Mouse (Mus musculus): Measurements from ENCODE around the gene Ldb2. TPM values are rescaled to one million over a fixed set of nuclear protein-coding genes. Genes with fewer than 3 reads are reported as not detected.

The Ldb2 gene
- total RNA-seq, 2 experiments from 2014 or later, result not detected

DNA sequence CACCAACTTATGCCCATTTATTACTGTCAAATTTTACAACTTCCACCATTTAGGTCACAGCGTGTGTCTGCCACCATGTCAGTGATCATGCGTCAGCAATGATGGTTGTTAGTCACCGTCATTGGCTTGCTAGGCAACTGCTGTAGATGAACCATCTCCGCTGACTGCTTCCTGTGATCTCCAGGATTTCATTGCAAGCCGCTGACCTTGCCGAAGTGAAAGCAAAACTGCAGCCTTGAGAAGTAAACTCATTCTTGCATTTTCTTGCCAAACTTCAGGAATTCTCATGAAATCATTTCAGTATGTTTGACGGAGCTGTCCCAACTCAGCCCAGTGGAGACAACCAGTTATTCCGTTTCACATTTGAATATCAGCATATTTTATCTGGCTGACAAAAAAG is 247.4 kb downstream of the Ldb2 start:
- ATAC-seq (ENCODE audit: poor library complexity, severe bottlenecking), result no peak

DNA sequence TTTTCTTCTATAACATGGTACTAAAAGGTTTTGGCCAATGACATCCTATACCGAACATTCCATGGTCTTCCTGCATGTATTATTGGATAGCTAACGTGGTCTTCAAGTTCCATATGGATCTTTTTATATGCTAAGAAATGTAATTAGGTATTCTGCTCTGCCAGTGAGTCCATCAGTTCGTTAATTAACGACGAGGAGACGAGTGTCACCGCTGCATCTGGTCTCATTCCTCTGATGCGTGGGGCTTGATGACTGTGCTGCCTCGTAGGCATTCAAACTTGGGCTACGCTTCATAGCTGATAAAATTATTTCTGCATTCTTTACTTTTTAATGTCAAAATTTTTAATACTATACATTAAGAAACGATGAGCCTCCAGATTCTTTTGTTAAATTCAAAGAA is 251.0 kb downstream of the Ldb2 start:
- no peak for ATAC-seq (ENCODE audit: poor library complexity, severe bottlenecking)

DNA sequence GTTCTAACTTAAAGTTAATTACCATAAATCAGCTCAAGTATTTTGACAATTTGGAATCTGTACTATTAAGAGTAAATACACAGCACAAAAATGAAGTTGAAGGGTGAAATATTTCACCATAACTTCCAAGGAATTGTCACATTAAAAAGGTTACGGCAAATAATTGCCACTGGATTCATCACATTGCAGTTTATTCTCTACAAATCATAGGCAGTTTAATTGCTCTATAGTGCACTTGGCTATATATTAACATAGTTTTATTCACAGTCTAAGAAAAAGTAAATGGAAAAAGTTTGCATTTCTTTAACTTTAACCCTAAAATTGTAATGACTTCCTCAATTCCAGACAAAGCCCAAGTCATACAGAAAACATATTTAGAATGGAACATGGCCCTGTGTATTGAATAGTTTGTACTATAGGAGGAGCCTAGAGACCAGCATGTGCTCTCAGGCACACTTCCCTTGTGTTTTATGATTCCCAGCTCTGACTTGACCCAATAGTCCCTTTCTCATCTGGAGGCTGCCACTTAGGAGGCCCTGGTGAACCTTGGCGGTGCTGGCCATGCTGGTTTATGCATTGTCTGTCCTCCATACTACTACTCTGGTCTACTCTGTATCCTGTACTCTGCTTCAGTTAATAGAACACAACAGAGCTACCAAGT is 255.9 kb downstream of the Ldb2 start:
- ATAC-seq (ENCODE audit: poor library complexity, severe bottlenecking), result no peak

DNA sequence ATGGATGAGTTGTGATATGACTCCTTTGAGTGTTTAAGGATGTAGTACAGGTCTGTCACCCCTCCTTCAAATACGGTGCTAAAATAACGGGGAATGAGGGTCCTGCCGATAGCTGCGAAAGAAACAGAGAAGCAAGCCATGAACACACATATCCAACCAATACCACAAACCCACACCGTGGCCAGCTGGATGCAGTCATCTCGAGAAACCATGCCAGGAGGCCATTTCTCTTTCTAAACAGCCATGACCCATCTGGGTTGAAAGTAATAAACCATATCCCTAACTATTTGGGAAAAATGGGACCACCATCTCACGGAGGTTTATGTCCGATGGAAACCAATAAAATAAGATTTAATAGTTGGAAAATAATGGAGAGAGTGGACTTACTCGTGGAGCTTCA is 257.7 kb downstream of the Ldb2 start:
- ATAC-seq (ENCODE audit: poor library complexity, severe bottlenecking), result no peak

DNA sequence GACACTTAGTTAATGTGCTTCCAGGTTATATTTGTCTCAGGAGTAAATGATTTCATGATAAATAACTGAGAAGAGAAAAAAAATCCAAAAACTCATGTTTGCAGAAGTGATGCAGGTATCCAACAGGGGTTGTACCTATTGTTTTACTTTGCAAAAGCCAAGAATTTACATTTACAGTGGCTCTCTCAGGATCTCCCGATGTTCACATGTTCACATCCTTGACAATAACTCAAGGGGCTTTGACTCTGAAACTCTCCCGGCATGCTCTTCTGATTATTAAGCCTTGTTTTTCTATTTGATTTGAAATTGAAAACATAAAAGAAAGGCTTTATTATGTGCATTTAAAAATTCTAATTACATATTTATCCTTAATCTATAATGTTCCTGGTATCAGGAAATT is 260.8 kb downstream of the Ldb2 start:
- ATAC-seq (ENCODE audit: poor library complexity, severe bottlenecking), result no peak

DNA sequence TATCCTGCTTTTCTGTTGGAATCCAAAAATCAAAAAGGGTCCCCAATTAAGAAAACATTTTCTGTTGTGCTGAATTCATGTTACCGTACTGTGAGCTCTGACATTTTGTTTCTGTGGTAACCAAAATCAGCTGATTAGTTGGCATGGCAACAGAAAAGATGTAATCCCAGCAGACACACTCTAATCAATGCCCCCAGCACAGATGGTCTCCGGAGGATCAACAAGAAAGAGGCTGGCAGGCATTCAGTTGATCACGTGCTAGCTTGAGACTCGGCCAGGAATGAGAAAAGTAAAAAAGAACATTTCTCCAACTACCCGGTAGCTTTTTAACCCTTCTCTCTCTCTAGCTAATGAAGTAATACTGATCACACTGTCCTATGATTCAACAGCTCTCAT is 261.5 kb downstream of the Ldb2 start:
- ATAC-seq (ENCODE audit: poor library complexity, severe bottlenecking), result no peak

DNA sequence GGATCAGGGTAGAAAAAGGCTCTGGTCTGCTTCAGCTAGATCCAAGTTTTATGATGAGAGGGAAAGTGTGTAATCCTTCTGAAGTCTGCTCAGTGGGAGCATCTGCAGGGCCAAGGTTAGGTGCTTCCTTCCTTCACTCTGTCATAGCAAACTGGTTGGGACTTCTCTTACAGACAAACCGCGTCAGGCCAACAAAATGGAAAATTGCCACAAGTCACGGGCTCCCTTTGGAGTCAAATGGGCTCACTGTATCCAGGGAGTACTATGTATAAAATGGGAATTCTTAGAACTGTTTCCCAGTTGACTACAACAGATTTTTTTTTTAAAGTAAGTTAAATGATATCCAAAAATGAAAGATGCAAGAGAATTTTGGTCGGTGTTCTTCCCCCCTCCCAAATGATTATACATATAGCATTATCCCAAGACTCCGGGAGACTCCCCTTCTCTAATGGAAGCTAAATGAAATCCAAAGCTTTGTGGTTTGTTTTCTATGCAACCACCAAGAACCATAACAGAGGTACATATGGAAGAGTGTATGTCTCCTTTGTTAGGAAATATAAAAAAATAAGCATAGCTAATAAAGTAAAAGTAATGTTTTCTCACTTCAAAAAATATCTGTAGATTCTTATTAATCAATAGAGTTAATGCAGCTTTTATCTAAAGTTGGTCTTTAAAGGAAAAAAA is 262.0 kb downstream of the Ldb2 start:
- ATAC-seq (ENCODE audit: poor library complexity, severe bottlenecking), result no peak

DNA sequence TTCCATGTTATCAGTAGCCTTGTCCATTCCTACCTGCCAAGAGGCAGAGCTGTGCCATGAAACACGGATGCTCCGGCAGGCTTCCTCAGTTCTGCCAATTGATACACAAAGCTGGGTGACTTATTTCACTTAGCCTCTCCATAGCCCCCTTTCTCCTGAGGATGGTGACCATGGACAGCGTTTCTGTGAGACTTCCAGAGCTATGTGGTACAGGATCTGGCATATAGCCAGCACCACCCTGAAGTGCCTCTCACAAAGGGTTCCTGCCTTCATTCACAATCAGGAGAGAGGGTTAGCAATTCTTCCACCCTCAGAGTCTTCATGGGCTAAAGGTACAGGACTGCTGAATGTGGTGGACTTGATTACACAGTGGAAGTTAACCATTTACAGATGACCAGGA is 270.0 kb downstream of the Ldb2 start:
- no peak for ATAC-seq (ENCODE audit: poor library complexity, severe bottlenecking)

DNA sequence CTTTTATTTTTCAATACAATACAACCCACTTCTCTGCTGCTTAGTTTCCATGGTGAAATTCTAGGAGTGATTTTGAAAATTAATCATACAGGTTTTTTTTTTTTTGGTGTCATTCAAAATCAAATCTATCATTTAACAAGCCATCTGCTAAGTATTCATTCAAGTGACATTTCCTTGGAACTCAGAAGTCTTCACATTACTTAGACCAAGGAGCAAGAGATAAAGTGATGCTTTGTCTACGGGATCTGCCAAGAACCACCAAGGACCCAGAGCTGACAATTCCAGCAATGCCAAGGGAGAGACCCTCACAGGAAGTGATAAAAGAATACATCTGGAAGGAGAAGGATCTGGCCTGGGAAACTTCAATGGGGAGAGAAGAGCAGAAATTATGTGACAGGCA is 270.5 kb downstream of the Ldb2 start:
- no peak for ATAC-seq (ENCODE audit: poor library complexity, severe bottlenecking)

DNA sequence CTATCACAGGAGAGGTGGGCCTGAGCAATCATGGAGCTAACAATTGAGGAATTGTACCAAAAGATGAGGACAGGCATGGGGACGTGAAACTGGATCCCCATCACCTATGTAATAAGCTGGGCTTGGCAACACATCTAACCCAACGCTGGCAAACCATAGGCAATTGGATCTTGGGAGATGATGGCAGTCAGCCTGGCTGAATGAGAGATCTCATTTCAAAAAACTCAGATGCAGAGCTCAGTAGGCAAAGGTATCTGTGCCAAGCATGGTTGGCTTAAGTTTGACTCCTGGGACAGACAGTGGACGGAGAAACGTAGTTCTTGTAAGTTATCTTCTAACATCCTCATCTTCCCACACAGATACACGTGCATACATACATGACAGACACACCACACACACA is 294.3 kb downstream of the Ldb2 start:
- ATAC-seq (ENCODE audit: poor library complexity, severe bottlenecking), result no peak

DNA sequence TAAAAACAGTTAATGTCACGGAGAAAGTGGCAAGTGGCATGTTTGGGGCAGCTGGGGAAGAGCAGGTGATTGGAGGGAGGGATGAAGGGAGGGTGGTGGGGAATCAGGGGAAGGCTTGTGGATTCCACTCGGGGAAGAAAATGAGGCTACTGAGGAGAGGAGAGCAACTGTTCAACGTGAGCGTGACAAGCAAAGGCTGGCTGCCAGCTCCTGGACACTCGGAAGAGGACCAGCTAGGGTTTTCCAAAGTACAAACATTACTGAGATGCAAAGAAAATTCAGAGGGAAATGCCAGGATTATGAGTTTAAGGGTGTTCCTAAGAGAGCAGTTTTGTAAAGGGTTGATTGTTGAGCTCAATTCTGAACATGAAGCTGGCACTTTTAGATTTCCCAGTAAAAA is 294.7 kb downstream of the Ldb2 start:
- no peak for ATAC-seq (ENCODE audit: poor library complexity, severe bottlenecking)

DNA sequence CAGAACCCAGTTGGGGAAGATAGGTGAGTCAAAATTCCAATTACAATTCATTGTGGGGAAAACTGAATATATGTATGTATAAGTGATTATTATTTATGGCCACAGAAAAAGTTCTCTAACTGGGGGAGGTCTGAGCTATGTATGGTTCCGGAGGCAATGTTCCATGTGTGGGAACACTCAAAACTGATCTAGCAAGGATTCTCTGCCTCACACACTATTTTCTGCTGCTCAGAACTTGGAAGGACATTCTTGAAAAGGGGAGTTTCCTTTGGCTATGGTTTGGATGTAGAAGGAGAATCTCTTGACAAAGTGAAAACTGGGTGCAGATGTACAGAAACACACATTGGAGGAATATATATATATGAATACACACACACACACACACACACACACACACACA is 301.3 kb downstream of the Ldb2 start:
- ATAC-seq (ENCODE audit: poor library complexity, severe bottlenecking), result no peak

DNA sequence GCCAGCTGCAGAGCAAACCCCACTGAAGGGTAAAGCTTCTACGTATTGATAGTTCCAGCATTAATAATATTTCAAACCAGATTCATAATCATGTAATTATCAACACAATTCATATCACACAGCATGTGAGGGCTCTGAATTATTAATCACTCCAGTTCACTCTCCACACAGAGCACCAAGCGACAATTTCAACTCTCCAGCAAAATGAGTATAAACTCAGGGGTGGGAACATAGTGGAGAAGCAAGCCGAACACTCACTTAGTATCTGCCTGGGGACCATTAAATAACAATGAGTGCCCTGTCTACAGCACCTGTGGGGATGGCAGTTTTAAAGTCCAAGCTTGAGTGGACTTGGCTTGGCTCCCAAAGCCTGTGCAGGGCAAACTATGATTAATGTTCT is 302.6 kb downstream of the Ldb2 start:
- ATAC-seq (ENCODE audit: poor library complexity, severe bottlenecking), result no peak

DNA sequence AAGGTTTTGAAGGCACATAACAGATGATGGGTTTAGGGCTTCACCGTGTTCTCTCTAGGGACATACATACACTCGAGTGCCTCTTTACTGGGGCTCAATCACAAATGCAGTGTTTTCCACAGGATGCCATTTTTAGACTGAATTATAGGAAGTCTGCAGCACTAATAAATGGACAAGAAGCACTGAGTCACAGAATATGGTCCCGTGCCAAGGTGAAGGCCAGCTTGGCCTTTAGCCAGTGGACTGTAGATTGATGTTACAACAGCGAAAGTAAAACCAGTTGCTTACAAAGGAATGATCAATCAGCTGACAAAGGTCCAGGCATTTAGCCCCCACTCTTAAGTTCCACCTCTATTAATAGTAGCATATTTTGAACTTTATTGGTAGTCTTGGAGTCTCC is 304.4 kb downstream of the Ldb2 start:
- no peak for ATAC-seq (ENCODE audit: poor library complexity, severe bottlenecking)

DNA sequence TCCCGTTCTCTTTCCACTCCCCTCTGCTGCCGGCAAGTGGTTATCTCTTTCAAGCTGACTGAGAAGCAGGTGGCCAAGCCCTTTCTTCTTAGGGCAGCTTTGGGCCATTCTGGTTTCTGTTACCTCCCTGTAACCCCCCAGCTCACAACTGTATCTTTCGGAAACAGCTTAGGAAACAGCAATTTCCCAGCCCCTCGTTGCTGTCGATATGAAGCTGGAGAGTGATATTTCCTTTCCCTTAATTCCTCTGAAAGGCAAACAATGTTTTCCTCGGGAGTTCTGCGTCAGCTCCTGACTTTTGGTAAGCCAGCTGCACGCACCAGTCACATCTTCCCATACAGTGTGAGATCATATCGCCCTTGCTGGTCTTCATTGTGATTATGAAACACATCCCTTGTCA is 305.3 kb downstream of the Ldb2 start:
- ATAC-seq (ENCODE audit: poor library complexity, severe bottlenecking), result no peak

DNA sequence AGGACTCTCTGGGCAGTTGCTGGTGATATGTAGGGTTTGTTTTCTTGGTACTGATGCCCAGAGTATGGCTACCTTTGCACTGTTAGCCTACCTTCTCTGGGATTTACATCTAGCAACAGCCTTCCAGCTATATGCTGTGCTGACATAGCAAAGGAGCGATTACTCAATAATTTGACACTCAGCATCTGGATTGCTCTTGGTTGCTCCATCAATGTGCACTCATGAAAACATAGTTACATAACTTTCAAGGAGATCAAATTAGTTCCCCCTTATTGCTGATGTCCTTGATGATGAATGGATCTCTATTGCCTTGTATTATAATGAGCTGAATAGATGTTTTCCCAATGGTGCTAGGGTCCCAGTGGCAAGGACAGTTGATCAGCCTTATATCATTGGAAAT is 308.0 kb downstream of the Ldb2 start:
- ATAC-seq (ENCODE audit: poor library complexity, severe bottlenecking), result no peak

DNA sequence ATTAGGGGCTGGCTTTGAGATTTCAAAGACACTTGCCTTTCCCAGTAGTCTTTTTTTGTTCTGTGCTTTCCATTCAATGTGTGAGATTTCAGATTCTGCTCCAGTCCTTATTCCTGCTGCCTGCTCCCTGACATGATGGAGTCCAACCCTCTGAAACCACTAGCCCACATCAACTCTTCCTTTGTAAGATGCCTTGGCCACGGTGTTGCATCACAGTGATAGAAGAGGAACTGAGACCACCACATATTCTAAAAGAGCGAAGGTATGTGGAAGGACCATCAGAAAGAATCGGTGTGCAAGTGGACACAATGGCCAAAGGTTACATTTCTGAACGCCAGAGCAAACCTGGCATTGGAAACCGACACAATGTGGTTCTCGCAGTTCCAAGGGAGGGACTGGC is 309.0 kb downstream of the Ldb2 start:
- no peak for ATAC-seq (ENCODE audit: poor library complexity, severe bottlenecking)

DNA sequence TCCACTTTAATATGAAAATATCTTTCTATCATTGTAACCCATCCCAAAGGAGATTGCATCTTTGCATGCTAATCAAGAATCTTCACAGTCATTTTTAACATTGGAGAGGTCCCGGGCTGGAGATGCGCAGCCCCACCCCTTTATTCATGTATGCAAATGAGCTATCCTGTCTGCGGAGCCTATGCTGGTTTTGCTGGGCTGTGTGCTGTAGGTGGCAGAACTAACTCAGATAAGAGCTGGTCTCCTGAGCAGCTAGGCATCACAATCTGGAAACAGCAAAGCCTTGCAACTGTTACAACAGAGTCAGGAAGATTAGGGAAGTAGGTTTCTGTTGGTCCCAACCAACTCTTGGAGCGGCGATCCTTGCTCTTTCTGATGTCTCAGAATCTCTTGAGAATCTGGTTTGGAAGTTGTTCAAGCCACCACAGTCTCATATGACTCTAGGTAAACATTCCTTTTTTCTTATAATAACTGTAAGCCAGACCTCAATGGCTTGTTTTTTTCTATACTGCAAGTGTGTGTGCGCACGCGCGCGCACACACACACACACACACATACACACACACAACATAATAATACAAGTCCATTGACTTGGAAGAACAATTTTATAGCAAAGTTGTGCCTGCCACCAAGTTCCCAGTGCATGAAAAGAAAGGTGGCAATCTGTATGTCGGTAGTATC is 315.9 kb downstream of the Ldb2 start:
- ATAC-seq (ENCODE audit: poor library complexity, severe bottlenecking), result no peak

DNA sequence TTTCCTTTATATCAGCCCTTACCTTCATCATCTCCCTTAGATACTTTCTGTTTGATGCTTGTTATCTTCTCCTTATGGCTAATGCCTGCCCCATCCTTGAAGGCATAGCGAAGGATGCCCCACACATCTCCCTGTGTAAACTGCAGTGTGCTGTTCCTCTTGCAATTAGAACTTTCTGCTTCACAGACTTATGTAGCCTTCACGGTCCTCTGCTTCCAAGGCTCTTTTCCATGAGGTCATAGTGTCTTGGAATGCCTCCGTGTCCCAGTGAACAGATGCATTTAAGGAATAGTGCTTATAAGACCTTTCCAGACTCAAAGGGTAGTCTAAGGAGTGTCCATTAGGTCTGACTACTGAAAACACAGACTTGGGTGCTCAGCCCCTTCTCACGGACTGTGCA is 318.1 kb downstream of the Ldb2 start:
- no peak for ATAC-seq (ENCODE audit: poor library complexity, severe bottlenecking)

DNA sequence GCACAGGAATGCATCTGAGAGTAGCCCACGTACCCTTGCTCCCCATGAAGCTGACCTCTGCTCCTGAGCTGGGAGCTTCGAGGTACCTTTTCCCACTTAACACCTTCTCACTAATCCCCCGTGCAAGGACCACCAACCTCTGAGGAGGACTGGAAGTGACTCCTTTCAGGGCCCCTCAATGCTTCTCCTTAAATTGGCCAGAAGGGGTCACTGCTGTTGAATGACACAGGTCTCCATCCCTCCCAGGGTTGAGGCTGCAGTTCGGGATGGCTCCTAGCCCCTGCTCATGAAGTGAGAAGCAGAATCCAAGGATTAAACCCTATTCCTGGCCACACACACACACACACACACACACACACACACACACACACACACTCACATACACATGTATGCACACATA is 323.1 kb downstream of the Ldb2 start:
- ATAC-seq (ENCODE audit: poor library complexity, severe bottlenecking), result no peak

DNA sequence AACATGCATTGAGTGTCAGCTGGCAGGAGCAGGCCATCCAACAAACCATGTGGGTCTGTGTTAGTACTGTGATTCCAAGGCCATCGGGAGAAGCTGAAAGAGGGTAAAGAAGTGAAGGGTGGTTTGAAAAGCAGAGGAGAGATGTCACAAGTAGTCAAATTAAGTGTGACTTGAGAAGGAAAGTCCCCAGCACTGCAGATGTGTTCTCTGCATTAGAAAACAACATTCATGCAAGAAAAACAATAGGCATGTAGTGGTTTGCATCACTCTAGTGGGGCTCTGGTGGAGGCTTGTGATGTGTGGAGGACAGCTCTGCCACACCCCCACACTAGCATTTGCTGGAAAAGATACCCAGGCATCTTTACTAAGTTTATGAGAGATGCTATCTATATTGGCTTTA is 323.9 kb downstream of the Ldb2 start:
- ATAC-seq (ENCODE audit: poor library complexity, severe bottlenecking), result no peak

Measured in megakaryocyte, adult 5-6 weeks (primary cell).